Mouse (Mus musculus): ENCODE measurements around the gene 2810408A11Rik. TPM values are rescaled to one million over a fixed set of nuclear protein-coding genes. Genes with fewer than 3 reads are reported as not detected.

The 2810408A11Rik gene
- polyA plus RNA-seq, 1 experiment from 2014 or later: 5.3 TPM

DNA sequence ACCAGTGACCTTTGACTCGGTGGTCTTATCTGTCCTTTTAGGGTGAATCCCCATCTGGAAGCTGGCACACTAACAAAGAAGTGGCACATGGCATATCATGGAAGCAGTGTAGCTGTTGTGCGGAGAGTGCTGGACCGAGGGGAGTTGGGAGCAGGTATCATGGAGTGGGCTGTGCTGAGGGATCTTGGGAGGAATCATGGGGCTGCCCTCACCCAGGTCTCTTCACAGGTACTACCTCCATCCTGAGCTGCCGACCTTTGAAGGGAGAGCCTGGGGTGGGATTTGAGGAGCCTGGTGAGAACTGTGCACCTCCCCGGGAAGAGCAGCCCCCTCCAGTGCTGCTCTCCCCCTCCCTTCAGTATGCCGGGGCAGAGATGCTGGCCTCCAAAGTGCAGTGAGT is 10.9 kb upstream of the 2810408A11Rik start:
- no peak for ATAC-seq (replicated peaks; ENCODE audit: insufficient number of reproducible peaks, low FRiP score, low TSS enrichment)
- Histone ChIP-seq H3K27ac (ENCODE audit: low read depth, low read length) (no peak overlapping the region), H3K4me1 (ENCODE audit: control insufficient read depth, insufficient read depth, low read length) (peaks cover 24% of the 10 kb centered on the region), H3K4me3 (ENCODE audit: low read depth, low read length) (no peak overlapping the region), H3K4me2 (no peak overlapping the region), H3K9me3 (replicated peaks; ENCODE audit: control insufficient read depth, low read length) (no peaks in the 10 kb centered on the region), H3K27me3 (ENCODE audit: control insufficient read depth, insufficient read depth, low read length) (no peaks in the 10 kb centered on the region), H3K9ac (ENCODE audit: low read depth, low read length) (no peak overlapping the region), H3K36me3 (ENCODE audit: control insufficient read depth, insufficient read depth, low read length) (peaks cover 58% of the 10 kb centered on the region)
- 79% methylated on average over 6 of the region's 6 CpGs for WGBS (ENCODE audit: insufficient replicate concordance)

DNA sequence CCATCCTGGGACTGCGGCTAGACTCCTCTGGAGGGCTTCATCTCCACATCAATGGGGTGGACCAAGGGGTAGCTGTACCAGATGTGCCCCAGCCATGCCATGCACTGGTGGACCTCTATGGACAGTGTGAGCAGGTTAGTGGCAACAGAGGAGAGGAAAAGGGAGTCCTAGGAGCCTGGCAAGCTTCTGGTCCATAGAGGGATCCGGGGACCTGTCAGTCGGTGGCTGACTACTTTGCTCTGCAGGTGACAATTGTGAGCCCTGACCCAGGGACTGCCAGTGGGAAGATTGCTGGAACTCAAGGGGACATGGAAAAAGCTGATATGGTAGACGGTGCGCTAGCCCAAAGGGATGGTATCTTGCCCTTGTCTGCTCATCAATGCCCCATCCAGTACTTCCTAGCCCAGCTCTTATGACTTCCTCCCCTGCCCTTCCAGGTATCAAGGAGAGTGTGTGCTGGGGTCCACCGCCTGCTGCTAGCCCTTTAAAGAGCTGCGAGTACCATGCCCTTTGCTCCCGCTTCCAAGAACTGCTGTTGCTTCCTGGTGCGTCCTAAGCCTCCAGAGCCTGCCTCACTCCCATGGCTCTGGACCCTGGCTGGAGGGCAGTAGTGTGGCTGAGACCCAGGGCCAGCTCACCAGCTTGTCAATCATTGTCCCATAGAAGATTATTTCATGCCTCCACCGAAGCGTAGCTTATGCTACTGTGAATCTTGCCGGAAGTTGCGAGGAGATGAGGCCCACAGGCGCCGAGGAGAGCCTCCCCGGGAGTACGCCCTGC is 10.2 kb upstream of the 2810408A11Rik start:
- no peak for ATAC-seq (replicated peaks; ENCODE audit: insufficient number of reproducible peaks, low FRiP score, low TSS enrichment)
- no peak overlapping the region for H3K27ac ChIP-seq (ENCODE audit: low read depth, low read length)
- no peak overlapping the region for H3K4me3 ChIP-seq (ENCODE audit: low read depth, low read length)
- H3K9ac ChIP-seq (ENCODE audit: low read depth, low read length): no peak overlapping the region
- no peak overlapping the region for H3K4me2 ChIP-seq
- 91% methylated on average over 17 of the region's 17 CpGs for WGBS (ENCODE audit: insufficient replicate concordance)
- H3K4me1 ChIP-seq (ENCODE audit: control insufficient read depth, insufficient read depth, low read length): peaks cover 20% of the 10 kb centered on the region
- H3K9me3 ChIP-seq (replicated peaks; ENCODE audit: control insufficient read depth, low read length): no peaks in the 10 kb centered on the region
- peaks cover 54% of the 10 kb centered on the region for H3K36me3 ChIP-seq (ENCODE audit: control insufficient read depth, insufficient read depth, low read length)
- no peaks in the 10 kb centered on the region for H3K27me3 ChIP-seq (ENCODE audit: control insufficient read depth, insufficient read depth, low read length)

DNA sequence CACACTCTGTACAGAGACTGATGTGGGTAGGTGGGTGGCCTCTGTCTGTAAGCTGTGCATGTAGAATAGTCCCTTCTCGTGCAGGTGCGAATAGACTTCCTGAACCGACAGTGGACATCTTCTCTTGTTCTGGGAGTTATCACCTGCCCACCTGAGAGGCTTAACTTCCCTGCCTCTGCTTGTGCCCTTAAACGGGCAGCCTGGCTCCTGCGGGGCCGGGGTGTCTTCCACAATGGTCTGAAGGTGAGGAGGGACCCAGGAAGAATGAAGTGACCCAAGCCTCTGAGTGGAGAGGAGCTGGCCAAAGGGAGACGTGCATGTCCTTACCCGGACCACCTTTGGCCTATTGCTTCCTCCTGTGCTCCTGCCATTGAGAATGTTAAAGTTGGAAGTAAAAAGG is 9.4 kb upstream of the 2810408A11Rik start:
- ATAC-seq (replicated peaks; ENCODE audit: insufficient number of reproducible peaks, low FRiP score, low TSS enrichment): no peak
- H3K27ac ChIP-seq (ENCODE audit: low read depth, low read length): no peak overlapping the region
- H3K4me3 ChIP-seq (ENCODE audit: low read depth, low read length): no peak overlapping the region
- H3K27me3 ChIP-seq (ENCODE audit: control insufficient read depth, insufficient read depth, low read length): no peaks in the 10 kb centered on the region
- H3K9me3 ChIP-seq (replicated peaks; ENCODE audit: control insufficient read depth, low read length): no peaks in the 10 kb centered on the region
- H3K36me3 ChIP-seq (ENCODE audit: control insufficient read depth, insufficient read depth, low read length): peaks cover 56% of the 10 kb centered on the region
- 94% methylated on average over 8 of the region's 8 CpGs for WGBS (ENCODE audit: insufficient replicate concordance)
- peaks cover 12% of the 10 kb centered on the region for H3K4me1 ChIP-seq (ENCODE audit: control insufficient read depth, insufficient read depth, low read length)
- H3K4me2 ChIP-seq: no peak overlapping the region
- no peak overlapping the region for H3K9ac ChIP-seq (ENCODE audit: low read depth, low read length)

DNA sequence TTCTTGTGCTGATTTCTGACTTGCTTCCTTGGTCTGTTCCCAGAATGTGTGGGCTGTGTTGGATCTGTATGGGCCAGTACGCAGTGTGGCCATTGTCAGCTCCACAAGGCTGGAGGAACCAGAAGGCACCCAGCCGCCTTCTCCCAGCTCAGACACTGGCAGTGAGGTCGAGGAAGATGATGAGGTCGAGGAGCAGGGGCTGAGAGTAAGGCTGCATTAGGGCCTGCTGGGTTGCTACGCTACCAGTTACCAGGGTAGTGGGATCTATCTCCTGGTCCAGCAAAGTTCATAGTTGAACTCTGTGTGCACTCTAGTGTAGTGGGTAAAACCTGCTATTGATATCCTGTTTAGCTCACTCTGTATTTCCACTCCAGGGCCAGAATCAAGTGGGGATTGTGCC is 8.4 kb upstream of the 2810408A11Rik start:
- Histone ChIP-seq H3K9ac (ENCODE audit: low read depth, low read length) (no peak overlapping the region), H3K27ac (ENCODE audit: low read depth, low read length) (no peak overlapping the region), H3K4me2 (no peak overlapping the region), H3K4me1 (ENCODE audit: control insufficient read depth, insufficient read depth, low read length) (peaks cover 6% of the 10 kb centered on the region; the same call in 1 of the 2 replicates), H3K4me3 (ENCODE audit: low read depth, low read length) (no peak overlapping the region), H3K36me3 (ENCODE audit: control insufficient read depth, insufficient read depth, low read length) (peaks cover 61% of the 10 kb centered on the region), H3K27me3 (ENCODE audit: control insufficient read depth, insufficient read depth, low read length) (no peaks in the 10 kb centered on the region), H3K9me3 (replicated peaks; ENCODE audit: control insufficient read depth, low read length) (no peaks in the 10 kb centered on the region)
- no peak for ATAC-seq (replicated peaks; ENCODE audit: insufficient number of reproducible peaks, low FRiP score, low TSS enrichment)
- 90% methylated on average over 5 of the region's 5 CpGs for whole genome bisulfite sequencing (ENCODE audit: insufficient replicate concordance)

DNA sequence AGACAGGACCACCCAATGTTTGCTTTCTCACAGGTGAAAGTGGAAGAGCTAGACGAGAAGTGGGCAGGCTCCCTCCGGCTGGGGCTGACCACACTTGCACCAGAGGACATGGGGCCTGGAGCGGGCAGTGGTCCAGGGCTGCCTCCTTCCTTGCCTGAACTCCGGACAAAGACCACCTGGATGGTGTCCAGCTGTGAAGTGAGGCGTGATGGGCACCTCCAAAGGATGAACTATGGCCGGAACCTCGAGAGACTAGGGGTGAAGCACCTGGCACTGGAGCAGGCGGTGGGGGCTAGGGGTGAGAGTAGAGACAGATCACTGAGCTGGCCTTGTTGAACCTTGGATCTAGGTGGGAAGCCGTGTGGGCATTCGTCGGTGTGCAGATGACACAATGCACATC is 7.9 kb upstream of the 2810408A11Rik start:
- no peak for ATAC-seq (replicated peaks; ENCODE audit: insufficient number of reproducible peaks, low FRiP score, low TSS enrichment)
- H3K36me3 ChIP-seq (ENCODE audit: control insufficient read depth, insufficient read depth, low read length): peaks cover 66% of the 10 kb centered on the region
- no peak overlapping the region for H3K4me2 ChIP-seq
- H3K9ac ChIP-seq (ENCODE audit: low read depth, low read length): no peak overlapping the region
- H3K4me3 ChIP-seq (ENCODE audit: low read depth, low read length): no peak overlapping the region
- H3K9me3 ChIP-seq (replicated peaks; ENCODE audit: control insufficient read depth, low read length): no peaks in the 10 kb centered on the region
- H3K4me1 ChIP-seq (ENCODE audit: control insufficient read depth, insufficient read depth, low read length): peaks cover 6% of the 10 kb centered on the region; the same call in 1 of the 2 replicates
- no peak overlapping the region for H3K27ac ChIP-seq (ENCODE audit: low read depth, low read length)
- H3K27me3 ChIP-seq (ENCODE audit: control insufficient read depth, insufficient read depth, low read length): no peaks in the 10 kb centered on the region
- 94% methylated on average over 11 of the region's 11 CpGs for WGBS (ENCODE audit: insufficient replicate concordance)

DNA sequence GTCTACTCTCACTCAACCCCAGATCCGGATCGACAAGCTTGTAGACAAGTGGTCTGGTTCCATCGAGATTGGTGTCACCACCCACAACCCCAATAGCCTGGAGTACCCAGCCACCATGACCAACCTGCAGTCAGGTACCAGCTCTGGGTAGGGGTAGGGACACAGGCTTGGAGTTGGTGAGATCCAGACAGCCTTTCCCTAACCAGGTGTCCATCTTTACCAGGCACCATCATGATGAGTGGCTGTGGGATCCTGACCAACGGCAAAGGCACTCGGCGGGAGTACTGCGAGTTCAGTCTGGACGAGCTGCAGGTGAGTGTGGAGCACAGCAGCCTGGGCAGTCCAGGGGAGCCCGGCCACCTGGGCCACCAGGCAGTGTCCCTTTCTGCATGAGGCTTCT is 3.5 kb upstream of the 2810408A11Rik start:
- no peak overlapping the region for H3K9ac ChIP-seq (ENCODE audit: low read depth, low read length)
- H3K4me1 ChIP-seq (ENCODE audit: control insufficient read depth, insufficient read depth, low read length): peaks cover 14% of the 10 kb centered on the region
- H3K4me2 ChIP-seq: no peak overlapping the region
- no peak overlapping the region for H3K27ac ChIP-seq (ENCODE audit: low read depth, low read length)
- no peak for ATAC-seq (replicated peaks; ENCODE audit: insufficient number of reproducible peaks, low FRiP score, low TSS enrichment)
- 96% methylated on average over 9 of the region's 9 CpGs for WGBS (ENCODE audit: insufficient replicate concordance)
- no peaks in the 10 kb centered on the region for H3K9me3 ChIP-seq (replicated peaks; ENCODE audit: control insufficient read depth, low read length)
- no peak overlapping the region for H3K4me3 ChIP-seq (ENCODE audit: low read depth, low read length)
- H3K27me3 ChIP-seq (ENCODE audit: control insufficient read depth, insufficient read depth, low read length): no peaks in the 10 kb centered on the region
- H3K36me3 ChIP-seq (ENCODE audit: control insufficient read depth, insufficient read depth, low read length): peaks cover 36% of the 10 kb centered on the region

DNA sequence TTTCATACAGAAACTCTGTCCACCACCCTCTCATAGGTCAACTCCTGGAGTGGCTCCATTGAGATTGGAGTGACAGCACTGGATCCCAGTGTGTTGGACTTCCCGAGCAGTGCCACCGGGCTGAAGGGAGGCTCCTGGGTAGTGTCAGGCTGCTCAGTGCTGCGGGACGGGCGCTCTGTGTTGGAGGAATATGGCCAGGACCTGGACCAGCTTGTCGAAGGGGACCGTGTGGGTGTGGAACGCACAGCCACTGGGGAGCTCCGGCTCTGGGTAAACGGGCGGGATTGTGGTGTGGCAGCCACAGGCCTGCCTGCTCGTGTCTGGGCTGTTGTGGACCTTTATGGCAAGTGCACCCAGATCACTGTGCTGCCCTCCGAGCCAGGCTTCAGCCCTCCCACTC is 2.2 kb upstream of the 2810408A11Rik start:
- peaks cover 26% of the 10 kb centered on the region for H3K36me3 ChIP-seq (ENCODE audit: control insufficient read depth, insufficient read depth, low read length)
- 87% methylated on average over 13 of the region's 13 CpGs for WGBS (ENCODE audit: insufficient replicate concordance)
- peak overlapping the region; percentile 96 for H3K4me3 ChIP-seq (ENCODE audit: low read depth, low read length)
- no peak for ATAC-seq (replicated peaks; ENCODE audit: insufficient number of reproducible peaks, low FRiP score, low TSS enrichment)
- no peak overlapping the region for H3K27ac ChIP-seq (ENCODE audit: low read depth, low read length)
- H3K9me3 ChIP-seq (replicated peaks; ENCODE audit: control insufficient read depth, low read length): no peaks in the 10 kb centered on the region
- peak overlapping the region; percentile 88 for H3K9ac ChIP-seq (ENCODE audit: low read depth, low read length)
- peaks cover 27% of the 10 kb centered on the region for H3K4me1 ChIP-seq (ENCODE audit: control insufficient read depth, insufficient read depth, low read length)
- H3K27me3 ChIP-seq (ENCODE audit: control insufficient read depth, insufficient read depth, low read length): no peaks in the 10 kb centered on the region
- H3K4me2 ChIP-seq: peak overlapping the region; percentile 93

DNA sequence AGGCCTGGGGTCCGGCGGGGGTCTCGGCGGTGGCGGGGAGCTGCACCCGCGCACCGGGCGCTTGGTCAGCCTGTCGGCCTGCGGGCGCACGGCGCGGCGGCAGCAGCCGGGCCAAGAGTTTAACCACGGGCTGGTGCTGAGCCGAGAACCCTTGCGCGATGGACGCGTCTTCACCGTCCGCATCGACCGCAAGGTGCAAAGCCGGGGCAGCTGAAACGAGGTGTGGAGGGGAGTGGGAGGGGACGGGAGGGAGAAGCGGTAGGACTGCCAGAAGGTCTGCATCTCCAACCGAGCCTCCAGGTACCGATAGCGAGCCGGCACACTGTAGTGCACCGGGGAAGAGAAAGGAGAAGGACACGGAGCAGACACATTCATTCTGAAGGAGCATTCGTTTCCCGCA is 1.2 kb upstream of the 2810408A11Rik start:
- WGBS (ENCODE audit: insufficient replicate concordance): under 1% methylated on average over 39 of the region's 39 CpGs
- H3K9me3 ChIP-seq (replicated peaks; ENCODE audit: control insufficient read depth, low read length): no peaks in the 10 kb centered on the region
- peaks cover 17% of the 10 kb centered on the region for H3K36me3 ChIP-seq (ENCODE audit: control insufficient read depth, insufficient read depth, low read length)
- no peak for ATAC-seq (replicated peaks; ENCODE audit: insufficient number of reproducible peaks, low FRiP score, low TSS enrichment)
- H3K4me2 ChIP-seq: peak overlapping the region; percentile 93
- H3K27me3 ChIP-seq (ENCODE audit: control insufficient read depth, insufficient read depth, low read length): no peaks in the 10 kb centered on the region
- peak overlapping the region; percentile 99 for H3K27ac ChIP-seq (ENCODE audit: low read depth, low read length)
- peak overlapping the region; percentile 88 for H3K9ac ChIP-seq (ENCODE audit: low read depth, low read length)
- peak overlapping the region; percentile 96 for H3K4me3 ChIP-seq (ENCODE audit: low read depth, low read length)
- peaks cover 27% of the 10 kb centered on the region for H3K4me1 ChIP-seq (ENCODE audit: control insufficient read depth, insufficient read depth, low read length)

DNA sequence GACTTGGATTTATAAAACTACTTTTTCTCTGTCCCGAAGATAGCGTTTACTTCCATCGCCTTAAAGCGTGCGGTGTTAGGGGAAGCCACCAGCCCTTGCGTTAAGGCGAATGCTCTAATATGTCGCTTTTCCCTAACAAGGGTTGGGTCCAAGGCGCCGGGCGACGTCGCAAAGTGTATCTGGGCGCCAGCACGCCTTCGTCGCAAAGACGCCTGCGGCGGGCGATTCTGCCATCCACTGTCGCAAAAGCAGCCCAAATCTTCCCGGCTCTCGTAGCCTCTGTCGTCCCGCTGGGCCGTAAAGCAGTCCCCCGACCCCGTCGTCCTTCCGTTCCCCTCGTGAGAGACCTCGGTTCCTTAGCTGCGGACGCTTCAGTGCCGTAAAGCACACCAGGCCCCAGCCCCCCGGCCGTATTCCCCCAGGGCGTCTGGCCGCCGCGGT is 639 bp upstream of the 2810408A11Rik start:
- peak overlapping the region; percentile 88 for H3K9ac ChIP-seq (ENCODE audit: low read depth, low read length)
- no peaks in the 10 kb centered on the region for H3K27me3 ChIP-seq (ENCODE audit: control insufficient read depth, insufficient read depth, low read length)
- H3K4me2 ChIP-seq: peak overlapping the region; percentile 93
- peak; percentile 67 for ATAC-seq (replicated peaks; ENCODE audit: insufficient number of reproducible peaks, low FRiP score, low TSS enrichment)
- peaks cover 17% of the 10 kb centered on the region for H3K36me3 ChIP-seq (ENCODE audit: control insufficient read depth, insufficient read depth, low read length)
- H3K4me3 ChIP-seq (ENCODE audit: low read depth, low read length): peak overlapping the region; percentile 96
- under 1% methylated on average over 42 of the region's 42 CpGs for WGBS (ENCODE audit: insufficient replicate concordance)
- H3K9me3 ChIP-seq (replicated peaks; ENCODE audit: control insufficient read depth, low read length): no peaks in the 10 kb centered on the region
- H3K4me1 ChIP-seq (ENCODE audit: control insufficient read depth, insufficient read depth, low read length): peaks cover 27% of the 10 kb centered on the region
- H3K27ac ChIP-seq (ENCODE audit: low read depth, low read length): peak overlapping the region; percentile 99
